Mouse (Mus musculus) layer of hippocampus, adult 6 months (tissue): ENCODE measurements around the gene Ifi214. TPM values are rescaled to one million over a fixed set of nuclear protein-coding genes. Genes with fewer than 3 reads are reported as not detected.

Source experiments
- long read RNA-seq, 2 experiments: library from polyadenylated mRNA; unstranded; transcript quantifications; one replicate each; pipeline ENCODE4 v2.0.0; 2019 to 2020
- microRNA-seq: library from miRNA; unstranded; fragments of <30 nt; microRNA quantifications from one replicate; pipeline ENCODE4 v1.2.0, GENCODE M21; 2020
- polyA plus RNA-seq: library from polyadenylated mRNA; unstranded; fragments of <200 nt; fragmentation: Nextera tagmentation; gene quantifications from 2 replicates; pipeline ENCODE4 v1.2.3, GENCODE M21; 2021

The Ifi214 gene
- not detected in 2 replicates for polyA plus RNA-seq
- long read RNA-seq, experiment 1: 0 reads
- long read RNA-seq, experiment 2: 0 reads

DNA sequence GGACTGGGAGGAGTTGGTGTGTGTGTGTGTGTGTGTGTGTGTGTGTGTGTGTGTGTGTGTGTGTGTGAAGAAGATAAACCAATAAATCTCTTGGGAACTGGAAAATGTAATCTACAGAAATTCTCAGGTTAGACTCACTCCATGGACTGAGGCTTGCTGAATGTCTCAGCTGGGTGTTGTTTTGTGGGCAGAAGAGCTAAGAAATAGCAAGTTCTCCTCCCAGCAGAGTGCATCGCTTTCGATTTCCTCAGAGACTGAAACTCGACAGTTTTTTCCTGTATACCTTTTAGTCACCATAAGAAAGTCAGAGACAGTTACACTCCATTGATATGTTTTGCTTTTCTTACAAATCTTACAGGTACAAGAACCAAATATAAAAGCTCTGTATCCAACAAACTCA lies at the start of gene Ifi214:
Gene Ifi214, minus strand, starts transcription at position 167 of the 400 bp plus-strand sequence.

DNA sequence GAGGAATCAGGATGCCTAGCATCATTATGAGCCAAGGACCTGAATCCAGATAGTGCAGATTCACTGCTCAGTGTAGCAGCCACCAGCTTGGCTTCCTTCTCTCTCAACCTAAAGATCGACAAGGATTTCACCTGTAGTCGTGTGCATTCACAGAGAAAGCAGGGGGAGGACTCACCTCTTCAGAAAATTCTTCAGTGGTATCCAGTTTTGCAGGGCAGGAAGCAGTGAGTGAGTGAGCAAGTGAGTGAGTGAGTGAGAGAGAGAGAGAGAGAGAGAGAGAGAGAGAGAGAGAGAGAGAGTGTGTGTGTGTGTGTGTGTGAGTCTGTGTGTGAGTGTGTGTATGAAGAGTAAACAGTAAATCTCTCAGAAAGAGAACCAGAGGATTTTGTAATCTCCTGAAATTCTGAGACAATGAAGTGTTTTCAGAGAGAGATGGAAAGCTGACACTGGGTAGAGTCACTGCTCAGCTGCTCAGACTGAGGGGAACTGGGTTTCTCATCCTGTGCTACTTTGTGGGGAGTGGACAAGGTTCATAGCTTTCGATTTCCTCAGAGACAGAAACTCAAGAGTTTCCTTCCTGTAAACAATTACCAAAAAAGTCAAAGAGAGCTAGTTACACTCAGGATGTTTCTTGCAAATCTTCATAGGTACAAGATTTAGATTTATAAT lies 44.8 kb downstream of the Ifi214 start, which contains the start of gene Ifi206:
Gene Ifi206, minus strand, starts transcription at position 230 of the 669 bp plus-strand sequence.

Small RNAs within 50 kb of the gene (microRNA-seq; reads per million reads assigned to microRNA genes)
- gene Gm44481: not detected

Other genes with a start within 250 kb of the Ifi214 start
- 9.3 and 9.5 TPM in 2 replicates for gene Ackr1, start 202.2 kb downstream of the Ifi214 start, polyA plus RNA-seq
- gene Aim2, start 185.1 kb downstream of the Ifi214 start, polyA plus RNA-seq: 1.9 and 2.2 TPM in 2 replicates
- 165 and 293 TPM in 2 replicates for gene Cadm3, start 168.3 kb downstream of the Ifi214 start, polyA plus RNA-seq
- gene Ifi206, start 44.9 kb downstream of the Ifi214 start, polyA plus RNA-seq: not detected in 2 replicates
- 0.25 TPM in 1 of 2 replicates, not detected in the other for gene Ifi213, start 63.3 kb upstream of the Ifi214 start, polyA plus RNA-seq
- gene Ifi209, start 95.0 kb upstream of the Ifi214 start, polyA plus RNA-seq: 0.13 and 0.24 TPM in 2 replicates
- gene Ifi208, start 137.7 kb upstream of the Ifi214 start, polyA plus RNA-seq: not detected in 2 replicates
- gene Ifi207, start 205.8 kb upstream of the Ifi214 start, polyA plus RNA-seq: 0.04 and 0.06 TPM in 2 replicates
- gene Ifi204, start 231.0 kb upstream of the Ifi214 start, polyA plus RNA-seq: 0.25 and 0.54 TPM in 2 replicates